Mouse (Mus musculus) midbrain, embryonic 10.5 days (tissue): ENCODE data around the gene Vmn1r224. TPM values are rescaled to one million over a fixed set of nuclear protein-coding genes. Genes with fewer than 3 reads are reported as not detected.

Source experiments
- DNase-seq: peaks from one replicate; pipeline ENCODE4 v3.0.0-alpha.2; 2017; ENCODE audit warnings: low spot score
- H3K27ac ChIP-seq: fragments of 300-500 bp; sonication (generic); replicated peaks from 2 replicates; pipeline ENCODE4 v1.5.1; 2016; ENCODE audit warnings: mild to moderate bottlenecking
- H3K27me3 ChIP-seq: fragments of 300-500 bp; sonication (generic); 2 replicates; pipeline ENCODE4 v1.6.1; 2016; ENCODE audit warnings: low read depth, mild to moderate bottlenecking; ENCODE audit not compliant: poor library complexity, severe bottlenecking
- H3K36me3 ChIP-seq: fragments of 300-500 bp; sonication (generic); 2 replicates; pipeline ENCODE4 v1.6.1; 2016; ENCODE audit warnings: mild to moderate bottlenecking, moderate library complexity
- H3K4me1 ChIP-seq: fragments of 300-500 bp; sonication (generic); 2 replicates; pipeline ENCODE4 v1.6.1; 2016
- H3K4me3 ChIP-seq: fragments of 300-500 bp; sonication (generic); 2 replicates; pipeline ENCODE4 v1.5.1; 2016; ENCODE audit warnings: mild to moderate bottlenecking, moderate library complexity
- H3K9me3 ChIP-seq: fragments of 300-500 bp; sonication (generic); replicated peaks from 2 replicates; pipeline ENCODE4 v1.6.1; 2016; ENCODE audit warnings: mild to moderate bottlenecking
- WGBS: fragments of 180-500 bp; shearing (Covaris S2); methylation state at CpG from one replicate; pipeline ENCODE4 v1.1.7; 2016; 5-methylcytosine and 5-hydroxymethylcytosine counted together
- polyA plus RNA-seq: library from polyadenylated mRNA; unstranded; fragments of >200 nt; fragmentation: Nextera tagmentation; extraction: Ambion mirVana; gene quantifications from 2 replicates; pipeline ENCODE4 v1.2.1, GENCODE M21; 2016

Vmn1r224 gene
- not detected in 2 replicates for polyA plus RNA-seq

DNA sequence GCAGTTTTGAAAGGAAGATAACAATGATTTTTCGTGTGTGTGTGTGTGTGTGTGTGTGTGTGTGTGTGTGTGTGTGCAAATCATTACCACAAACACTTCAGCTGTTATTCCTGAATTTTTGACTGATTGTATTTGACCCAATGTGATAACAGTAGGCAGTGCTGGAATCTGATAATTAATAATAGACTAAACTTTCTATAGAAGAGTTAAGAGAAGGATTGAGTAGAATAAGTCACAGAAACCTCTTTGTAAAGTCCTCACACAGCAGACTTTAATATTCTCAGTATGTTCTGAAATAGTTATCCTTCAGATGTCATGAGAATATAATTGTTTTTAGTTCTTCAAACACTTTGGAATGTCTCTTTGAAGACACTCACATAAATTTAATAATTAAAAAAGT, at the start of gene Vmn1r224:
Gene Vmn1r224 (plus strand): TSS at position 301 of the 400 bp plus-strand sequence.
- 52% methylated on average over 1 of the region's 1 CpGs for WGBS
- no peak for DNase-seq
- Histone ChIP-seq H3K36me3 (no peaks in the 10 kb centered on the region), H3K9me3 (peaks cover 31% of the 10 kb centered on the region), H3K27me3 (no peaks in the 10 kb centered on the region), H3K4me1 (no peaks in the 10 kb centered on the region), H3K27ac (no peak within 1 kb of the TSS), H3K4me3 (no peak within 1 kb of the TSS)

DNA sequence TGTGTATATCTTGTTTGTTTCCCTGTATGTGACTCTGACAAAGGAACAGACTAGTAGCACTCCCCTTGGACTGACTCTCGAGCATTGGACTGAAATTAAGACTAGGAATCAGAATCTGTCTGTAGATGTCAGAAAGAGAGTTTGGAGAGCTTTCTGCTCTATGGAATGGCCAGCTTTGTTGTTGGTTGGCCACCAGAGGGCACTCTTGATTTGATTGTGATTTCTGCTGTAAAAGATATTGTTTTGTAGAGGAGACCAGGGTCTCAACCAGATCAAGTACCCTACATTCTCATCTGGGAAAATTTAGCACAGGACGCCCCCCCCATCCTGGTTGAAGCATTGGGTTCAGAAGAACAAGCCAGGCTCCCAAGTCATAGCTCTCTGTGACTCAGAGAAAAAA, 14.8 kb upstream of the Vmn1r224 start:
- H3K27me3 ChIP-seq, result no peaks in the 10 kb centered on the region
- DNase-seq, result no peak
- WGBS, result 67% methylated on average over 2 of the region's 2 CpGs
- H3K36me3 ChIP-seq, result no peaks in the 10 kb centered on the region
- H3K27ac ChIP-seq, result no peak overlapping the region
- peaks cover 47% of the 10 kb centered on the region for H3K9me3 ChIP-seq
- H3K4me3 ChIP-seq, result no peak overlapping the region
- H3K4me1 ChIP-seq, result no peaks in the 10 kb centered on the region

DNA sequence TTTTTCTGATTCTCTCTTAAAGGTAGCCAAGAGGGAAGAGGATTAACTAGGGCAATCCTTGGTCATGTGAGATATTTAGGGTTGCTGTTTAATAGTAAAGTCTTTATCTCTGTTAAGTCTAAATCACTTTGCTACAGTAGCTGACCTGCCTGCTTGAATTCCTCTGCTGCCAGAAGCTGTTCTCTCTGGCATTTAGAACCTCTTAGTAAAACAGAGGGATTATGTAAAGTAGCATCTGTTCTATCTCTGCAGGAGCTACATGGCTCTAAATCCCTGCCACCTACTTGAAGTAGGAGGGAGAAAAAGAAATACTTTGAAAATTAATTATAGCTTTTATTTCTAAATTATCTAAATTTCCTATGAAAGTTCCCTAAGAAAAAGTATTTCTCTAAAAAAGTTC, 25.3 kb downstream of the Vmn1r224 start:
- Histone ChIP-seq H3K4me1 (no peaks in the 10 kb centered on the region), H3K27ac (no peak overlapping the region), H3K4me3 (no peak overlapping the region), H3K27me3 (no peaks in the 10 kb centered on the region), H3K9me3 (peaks cover 41% of the 10 kb centered on the region), H3K36me3 (no peaks in the 10 kb centered on the region)
- no peak for DNase-seq

DNA sequence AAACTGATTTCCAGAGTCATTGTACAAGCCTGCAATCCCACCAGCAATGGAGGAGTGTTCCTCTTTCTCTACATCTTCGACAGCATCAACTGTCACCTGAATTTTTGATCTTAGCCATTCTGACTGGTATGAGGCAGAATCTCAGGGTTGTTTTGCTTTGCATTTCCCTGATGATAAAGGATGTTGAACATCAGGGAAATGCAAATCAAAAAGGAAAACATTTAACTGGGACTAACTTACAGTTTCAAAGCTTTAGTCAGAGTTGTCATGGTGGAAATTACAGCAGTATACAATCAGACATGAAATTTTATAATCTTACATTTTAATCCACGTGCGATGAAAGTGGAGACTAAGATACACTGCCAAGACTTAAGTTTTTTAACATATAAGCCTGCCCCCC, 59.4 kb downstream of the Vmn1r224 start:
- no peaks in the 10 kb centered on the region for H3K36me3 ChIP-seq
- DNase-seq, result no peak
- H3K27ac ChIP-seq, result no peak overlapping the region
- H3K27me3 ChIP-seq, result no peaks in the 10 kb centered on the region
- peaks cover 17% of the 10 kb centered on the region; the same call in 1 of the 2 replicates for H3K9me3 ChIP-seq
- H3K4me1 ChIP-seq, result no peaks in the 10 kb centered on the region
- WGBS, result 81% methylated on average over 3 of the region's 3 CpGs
- no peak overlapping the region for H3K4me3 ChIP-seq

Other genes with a start within 250 kb of the Vmn1r224 start
- not detected in 2 replicates for gene Fpr-rs6, start 231.0 kb upstream of the Vmn1r224 start, polyA plus RNA-seq
- not detected in 2 replicates for gene Vmn2r105, start 179.1 kb upstream of the Vmn1r224 start, polyA plus RNA-seq
- not detected in 2 replicates for gene Vmn2r106, start 128.6 kb upstream of the Vmn1r224 start, polyA plus RNA-seq
- not detected in 2 replicates for gene Vmn2r107, start 68.9 kb upstream of the Vmn1r224 start, polyA plus RNA-seq
- gene Vmn2r108, start 67.2 kb downstream of the Vmn1r224 start, polyA plus RNA-seq, result not detected in 2 replicates
- gene Vmn1r225, start 84.0 kb downstream of the Vmn1r224 start, polyA plus RNA-seq, result not detected in 2 replicates
- not detected in 2 replicates for gene Vmn2r109, start 150.6 kb downstream of the Vmn1r224 start, polyA plus RNA-seq
- gene Vmn2r110, start 182.3 kb downstream of the Vmn1r224 start, polyA plus RNA-seq, result 0.04 TPM in 1 of 2 replicates, not detected in the other
- not detected in 2 replicates for gene Fpr-rs3, start 210.7 kb downstream of the Vmn1r224 start, polyA plus RNA-seq